Mouse (Mus musculus) cerebellum, adult 2 months (tissue): ENCODE measurements at regions not wholly inside any gene's neighbourhood (a gene's known extent, or its start where the extent isn't known, plus 50 kb on each side); places are given as distances from the start of the nearest gene placed in this dataset.

Experiments used
- CTCF ChIP-seq: fragments of 200-500 bp; IDR thresholded peaks from 2 replicates; pipeline ENCODE4 v1.5.1; 2011; ENCODE audit warnings: low read depth, mild to moderate bottlenecking, control low read depth, low read length, moderate library complexity, borderline replicate concordance; ENCODE audit not compliant: insufficient read depth
- POLR2A ChIP-seq: fragments of 200-500 bp; IDR thresholded peaks from 2 replicates; pipeline ENCODE4 v1.6.1; 2011; ENCODE audit warnings: low read length, control low read depth, borderline replicate concordance; ENCODE audit not compliant: insufficient read depth

GRCm38 (mm10) chr6:100345073-100345472 is 57.8 kb upstream of the Rybp start:
- TF ChIP-seq POLR2A (no peak), CTCF (no peak)
